Mouse (Mus musculus): ENCODE results near the gene Mvd.

The Mvd gene

DNA sequence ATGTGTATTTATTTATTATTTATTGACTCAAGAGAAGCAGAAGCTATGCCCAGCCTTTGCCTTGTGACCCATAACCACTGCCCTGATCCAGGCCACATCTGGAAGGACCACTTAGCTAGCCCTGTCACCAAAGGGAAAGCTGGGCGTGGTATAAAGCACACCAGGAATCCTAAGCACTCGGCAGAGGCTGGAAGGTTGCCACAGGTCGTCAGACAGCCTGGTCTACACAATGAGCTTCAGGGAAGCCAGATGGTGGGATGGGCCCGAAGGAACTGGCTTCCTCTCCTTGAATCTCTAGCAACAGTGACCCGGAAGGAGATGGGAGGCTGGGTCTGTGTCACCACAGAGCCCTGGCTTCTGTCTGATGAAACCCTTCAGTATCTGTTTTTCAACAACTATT, 19.6 kb downstream of the Mvd start:
- peak; percentile 60 to 78 for DNase-seq

DNA sequence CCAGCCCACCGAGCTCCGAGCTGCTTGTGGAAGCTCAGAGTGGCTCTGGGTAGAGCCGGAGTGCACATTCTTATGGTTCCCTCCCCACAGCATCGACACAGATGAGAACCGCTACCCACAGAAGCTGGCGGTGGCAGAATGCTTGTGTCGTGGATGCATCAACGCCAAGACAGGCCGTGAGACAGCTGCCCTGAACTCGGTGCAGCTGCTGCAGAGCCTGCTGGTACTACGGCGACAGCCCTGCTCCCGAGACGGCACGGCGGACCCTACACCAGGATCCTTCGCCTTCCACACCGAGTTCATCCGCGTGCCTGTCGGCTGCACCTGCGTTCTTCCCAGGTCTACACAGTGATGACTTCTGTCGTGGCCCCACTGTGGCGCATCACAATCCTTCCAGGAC, 20.0 kb downstream of the Mvd start:
- no peak for DNase-seq

DNA sequence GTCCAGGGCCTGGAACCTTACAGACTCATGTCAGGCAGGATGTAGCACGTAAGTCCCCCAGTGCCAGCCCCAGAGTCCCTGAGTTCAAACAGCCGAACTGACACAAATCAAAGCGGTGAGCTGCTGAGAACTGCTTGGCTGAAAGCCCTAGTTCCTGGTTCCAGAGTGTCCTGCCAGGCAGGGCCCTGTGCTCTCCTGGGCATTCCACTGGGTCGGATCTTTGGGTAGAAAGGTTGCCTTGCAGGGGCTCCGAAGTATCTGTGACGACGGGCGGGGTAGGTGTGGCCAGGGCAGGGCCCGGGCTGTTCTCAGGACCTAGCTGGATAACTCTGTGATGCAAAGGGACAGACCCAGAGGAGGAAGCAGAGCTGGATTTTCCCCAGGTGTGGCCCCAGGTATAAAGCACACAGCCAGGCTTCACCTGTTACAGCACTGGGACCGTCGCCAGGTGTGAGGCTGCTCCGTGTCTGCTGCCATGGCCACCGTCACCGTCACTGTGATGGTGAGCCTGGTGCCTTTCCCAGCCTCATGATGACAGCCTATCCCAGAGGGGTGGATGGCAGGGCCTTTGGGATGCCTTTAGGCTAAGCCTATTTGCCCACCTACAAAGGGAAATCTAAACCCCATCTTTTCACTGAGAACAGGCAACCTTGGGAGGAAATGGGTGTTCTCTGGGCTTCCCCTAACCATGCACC, 21.7 kb downstream of the Mvd start, which contains the start of gene Il17c:
TSS of gene Il17c (plus strand) at position 645 of the 695 bp plus-strand sequence.
- peak; percentile 35 to 57 for DNase-seq

DNA sequence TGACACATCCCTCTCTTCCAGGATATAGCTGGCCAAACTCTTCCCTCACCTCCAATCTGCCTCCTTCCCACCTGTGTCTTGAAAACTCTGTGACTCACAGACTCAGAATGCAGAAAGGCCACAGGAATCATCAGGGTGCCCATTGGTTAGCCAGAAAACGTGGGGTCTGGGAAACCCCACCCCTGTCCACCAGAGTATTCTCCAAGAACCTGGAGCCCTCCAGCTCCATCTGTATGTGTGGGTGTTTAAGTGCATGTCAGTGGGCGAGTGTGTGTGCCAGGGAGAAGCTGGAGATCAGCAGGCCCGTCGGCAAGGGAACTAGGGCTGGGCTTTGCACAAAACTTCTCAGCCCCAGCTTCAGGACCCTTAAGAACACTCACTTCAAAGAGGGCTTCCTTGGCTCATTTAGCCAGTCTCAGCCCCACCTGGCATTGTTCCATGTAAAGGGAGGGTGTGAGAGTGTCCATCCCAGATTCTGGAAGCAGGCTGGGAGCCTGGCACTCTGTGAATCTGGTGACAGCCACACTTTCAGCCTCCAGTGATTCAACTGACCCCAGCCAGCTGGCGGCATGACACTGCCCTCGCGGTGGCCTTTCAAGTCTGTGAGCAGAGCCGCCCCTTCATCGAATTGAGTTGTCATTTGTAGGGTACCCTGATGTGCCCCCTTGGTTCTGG, 23.2 kb downstream of the Mvd start:
- DNase-seq = no peak

DNA sequence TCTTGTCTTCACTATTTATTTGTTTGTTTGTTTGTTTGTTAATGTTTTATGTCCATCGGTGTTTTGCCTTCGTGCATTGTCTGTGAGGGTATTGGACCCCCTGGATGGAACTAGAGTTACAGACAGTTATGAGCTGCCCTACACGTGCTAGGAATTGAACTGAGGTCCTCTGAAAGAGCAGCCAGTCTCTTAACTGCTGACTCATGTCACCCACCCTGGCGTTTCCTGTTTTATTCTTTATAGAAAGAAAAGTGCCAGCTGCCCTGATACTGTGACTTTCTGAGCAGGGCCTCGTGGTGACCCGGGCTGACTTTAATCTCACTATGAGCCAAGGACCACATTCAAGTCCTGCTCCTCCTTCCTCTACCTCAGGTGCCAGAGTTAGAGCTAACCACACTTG, 27.7 kb downstream of the Mvd start:
- no peak for DNase-seq

DNA sequence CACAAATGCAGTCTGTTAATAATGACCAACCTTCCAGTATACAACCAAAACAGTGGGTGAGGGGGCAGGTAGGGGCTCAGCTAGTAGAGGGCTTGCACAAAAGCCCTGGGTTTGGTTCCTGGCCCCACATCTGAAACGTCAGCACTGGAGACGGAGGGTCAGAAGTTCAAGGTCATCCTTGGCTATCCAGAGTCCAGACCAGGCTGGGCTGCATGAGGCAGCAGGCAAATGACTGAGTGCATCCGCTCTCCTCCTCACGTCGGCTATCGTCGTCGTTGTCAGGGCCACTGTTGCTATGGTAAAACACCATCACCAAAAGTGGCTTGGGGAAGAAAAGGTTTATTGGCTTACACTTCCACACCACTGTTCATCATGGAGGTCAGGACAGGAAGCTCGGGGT, 28.9 kb downstream of the Mvd start:
- DNase-seq = no peak

DNA sequence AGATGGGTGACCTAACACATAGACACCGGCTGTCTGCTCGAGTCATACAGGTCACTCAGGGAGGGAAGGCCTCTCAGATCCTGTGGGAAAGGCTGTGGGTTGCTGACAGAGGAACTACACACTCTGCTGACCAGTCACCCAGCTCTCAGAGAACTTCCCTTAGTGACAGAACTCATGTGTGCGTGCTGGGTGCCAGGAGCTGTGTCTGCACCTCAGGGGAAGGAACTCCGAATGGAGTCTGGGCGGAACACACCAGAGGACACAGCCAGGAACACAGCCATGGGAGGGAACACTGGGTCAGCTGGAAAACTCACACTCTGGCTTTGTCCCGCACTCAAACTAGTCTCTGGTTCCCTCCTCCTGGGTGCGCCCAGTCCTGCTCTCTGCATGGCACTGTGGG, 35.5 kb downstream of the Mvd start:
- DNase-seq = no peak

DNA sequence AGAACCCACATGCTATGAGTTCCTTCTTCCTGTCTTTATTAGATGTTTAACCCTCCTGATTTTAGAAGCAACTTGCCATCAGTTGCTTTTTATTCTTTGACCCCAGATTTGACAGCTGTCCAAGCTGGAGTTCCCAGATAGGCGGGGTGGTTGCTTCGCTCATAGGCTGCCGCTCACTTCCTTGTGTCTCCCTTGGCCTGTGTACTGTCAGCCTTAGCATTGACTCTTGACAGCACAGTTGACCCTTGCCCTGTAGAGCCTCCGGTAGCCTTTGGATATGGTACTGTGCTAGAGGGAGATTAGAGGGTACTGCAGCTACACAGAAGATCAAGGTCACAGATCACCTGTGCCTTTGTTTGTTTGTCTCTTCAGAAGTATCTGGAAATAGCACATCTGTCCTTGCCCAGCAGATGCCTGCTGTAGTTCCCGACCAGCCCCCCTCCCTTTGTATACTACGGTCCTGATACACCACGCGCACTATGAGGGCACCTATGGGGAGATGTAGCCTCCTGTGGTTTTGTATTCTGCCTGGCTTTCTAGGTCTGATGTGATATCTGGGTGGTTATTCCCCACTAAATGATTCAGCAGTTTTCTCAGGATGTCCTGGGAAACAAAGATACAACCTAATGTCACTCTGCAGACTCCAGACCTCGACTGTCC, 37.9 kb downstream of the Mvd start:
- DNase-seq = peak; percentile 73 to 83

DNA sequence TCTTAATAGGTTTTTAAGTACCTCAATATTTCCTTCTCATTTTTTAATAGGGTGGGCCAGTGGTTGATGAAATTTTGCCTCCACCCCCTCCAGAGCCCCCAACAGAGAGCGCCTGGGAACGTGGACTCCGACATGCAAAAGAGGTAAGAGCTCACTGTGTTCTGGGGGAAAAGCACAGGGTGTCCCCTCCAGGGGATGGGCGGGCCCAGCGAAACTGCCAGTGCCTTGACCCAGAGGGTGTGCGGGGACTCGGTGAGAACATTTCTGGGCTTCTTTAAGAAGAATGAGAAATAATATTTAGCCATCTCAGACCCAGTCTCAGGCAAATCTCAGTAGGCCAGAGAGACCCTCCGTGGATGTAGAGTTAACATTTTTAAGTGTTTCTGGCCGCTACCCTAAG, 45.0 kb downstream of the Mvd start:
- no peak for DNase-seq

DNA sequence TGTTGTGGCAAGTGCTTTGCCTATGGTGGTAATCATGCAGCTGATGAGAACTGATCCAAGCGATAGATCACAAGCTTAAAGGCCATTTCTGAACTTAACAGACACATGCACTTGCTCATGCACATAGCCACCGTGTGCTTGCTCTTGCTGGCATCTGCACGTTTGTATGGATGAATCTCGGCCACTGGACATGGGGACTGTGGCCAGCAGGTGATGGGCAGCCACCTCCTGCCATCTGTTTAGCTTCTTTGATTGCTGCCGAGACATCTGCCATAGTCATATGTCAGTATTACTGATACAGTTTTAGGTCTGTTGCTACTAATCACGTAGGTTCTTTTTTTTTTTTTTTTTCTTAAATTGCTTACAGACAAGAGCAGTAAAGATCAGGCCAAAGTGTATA, 47.9 kb downstream of the Mvd start:
- no peak for DNase-seq

DNA sequence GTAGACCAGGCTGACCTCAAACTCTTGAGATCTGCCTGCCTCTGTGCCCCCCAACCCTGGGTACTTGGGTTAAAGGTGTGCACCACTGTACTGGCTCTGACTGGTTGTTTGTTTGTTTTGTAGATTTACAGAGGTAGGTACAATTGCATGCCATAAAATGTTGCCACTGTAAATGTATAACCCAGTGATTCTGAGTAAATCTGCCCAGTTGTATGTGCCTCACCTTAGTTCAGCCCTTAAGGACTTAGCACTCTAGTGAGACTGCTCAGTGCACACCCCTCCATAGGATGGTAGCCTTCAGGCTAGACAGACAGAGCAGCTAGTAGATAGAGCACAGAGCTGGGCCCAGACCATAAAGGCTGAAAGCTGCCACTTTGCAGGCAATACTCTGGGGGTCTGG, 49.5 kb downstream of the Mvd start:
- no peak for DNase-seq

DNA sequence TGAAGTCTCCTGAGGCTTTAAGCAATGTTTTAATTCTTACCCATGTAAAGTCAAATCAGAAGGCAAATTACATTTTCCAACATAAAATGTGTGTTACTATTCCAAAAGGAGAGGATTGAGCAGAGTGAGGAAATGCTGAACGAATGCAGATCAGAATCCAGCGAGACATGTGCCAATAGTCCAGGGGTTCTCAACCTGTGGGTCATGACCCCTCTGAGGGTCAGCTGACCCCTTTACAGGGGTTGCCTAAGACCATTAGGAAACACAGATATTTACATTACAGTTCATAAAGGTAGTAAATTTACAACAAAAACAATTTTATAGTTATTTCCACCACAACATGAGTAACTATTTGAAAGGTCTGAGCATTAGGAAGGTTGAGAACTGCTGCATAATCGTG, 52.5 kb downstream of the Mvd start:
- no peak for DNase-seq

DNA sequence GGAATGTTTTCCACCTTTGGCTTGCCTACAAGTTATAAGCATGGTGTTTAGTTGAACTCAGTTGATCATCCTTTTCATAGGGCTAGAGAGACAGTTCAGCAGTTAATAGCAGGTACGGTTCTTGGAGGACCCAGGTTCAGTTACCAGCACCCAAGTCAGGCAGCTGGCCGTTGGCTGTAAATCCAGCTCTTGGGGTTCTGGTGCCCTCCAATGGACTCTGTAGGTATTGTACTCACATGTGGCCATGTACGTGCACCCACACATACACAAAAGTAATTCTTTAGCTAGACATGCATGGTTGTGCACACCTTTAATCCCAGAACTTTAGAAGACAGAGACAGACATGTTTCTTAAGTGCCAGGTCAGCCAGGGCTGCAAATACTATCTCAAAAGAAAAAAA, 53.9 kb downstream of the Mvd start:
- peak in 1 of 2 experiments; percentile 22 for DNase-seq

Data from kidney, postnatal 36 days (tissue).